Mouse (Mus musculus): ENCODE results near the gene Slit1.

Slit1 gene

DNA sequence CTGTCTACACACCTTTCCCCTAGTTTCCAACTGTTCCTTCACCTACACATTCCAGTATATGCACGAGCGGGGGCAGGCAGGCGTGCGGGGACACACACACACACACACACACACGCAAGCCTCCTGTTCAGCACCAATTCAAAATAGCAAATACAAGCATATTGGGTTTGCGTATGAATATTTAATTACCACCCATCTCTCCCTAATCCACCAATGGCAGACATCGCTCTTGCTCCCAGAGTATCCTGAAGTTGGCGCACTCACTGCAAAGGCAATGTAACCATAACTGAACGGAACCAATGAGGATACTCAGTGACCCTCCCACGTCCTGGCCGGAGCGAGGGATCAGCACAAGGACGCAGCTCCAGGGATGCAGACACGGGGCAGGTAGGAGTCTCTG lies 86.8 kb downstream of the Slit1 start:
- no peak for DNase-seq (ENCODE audit: low read depth, low spot score)

DNA sequence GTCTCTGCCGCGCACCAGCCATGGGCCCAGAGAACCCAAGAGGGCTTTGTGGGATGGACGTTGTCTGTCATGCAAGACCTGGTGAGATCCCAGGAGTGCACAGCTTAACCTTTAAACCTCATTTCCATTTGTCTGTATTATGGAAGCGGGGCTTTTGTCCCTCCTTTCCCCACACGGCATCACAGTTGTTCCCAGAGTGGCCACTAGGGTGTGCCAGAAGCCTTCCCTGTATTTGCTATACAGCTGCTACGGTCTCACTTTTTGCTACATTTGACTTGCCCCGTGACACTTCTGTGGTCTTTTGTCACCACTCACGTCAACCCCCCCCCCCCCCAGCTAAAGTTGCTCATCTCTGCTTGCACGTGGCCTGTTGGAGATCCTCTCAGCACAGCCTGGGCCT lies 87.5 kb downstream of the Slit1 start:
- peak; percentile 88 for DNase-seq (ENCODE audit: low read depth, low spot score)

DNA sequence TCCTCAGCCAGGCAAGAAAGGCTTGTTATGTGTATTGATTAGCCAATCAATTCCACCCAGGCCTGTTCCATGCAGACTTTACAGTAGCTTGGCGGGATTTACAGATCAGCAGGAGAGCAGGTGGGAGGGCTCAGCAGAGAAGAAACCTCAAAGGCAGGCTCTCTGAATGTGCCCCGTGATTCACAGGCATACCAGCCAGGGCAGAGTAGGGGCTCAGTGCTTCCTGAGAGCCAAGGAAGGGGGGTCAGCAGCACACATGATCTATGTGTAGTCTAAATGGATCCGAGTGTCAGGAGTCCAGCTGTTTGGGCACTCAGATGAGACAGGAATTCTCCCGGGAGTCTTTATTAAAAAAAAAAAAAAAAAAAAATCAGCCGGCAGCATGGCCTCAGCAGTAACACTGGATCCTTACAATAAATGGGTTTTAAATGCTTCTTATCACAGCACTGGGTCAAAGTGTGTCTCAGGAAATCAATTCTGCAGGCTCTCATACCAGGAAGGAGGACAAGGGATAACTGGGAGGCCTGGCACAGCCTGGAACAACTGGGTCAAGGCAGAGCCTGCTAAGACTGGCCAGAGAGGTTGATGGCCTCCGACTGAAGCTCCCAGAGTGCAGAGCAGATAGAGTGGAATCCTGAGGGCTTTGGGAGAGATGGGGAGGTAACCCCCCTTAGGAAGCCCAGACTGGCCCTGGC lies 88.2 kb downstream of the Slit1 start:
- no peak for DNase-seq (ENCODE audit: low read depth, low spot score)

DNA sequence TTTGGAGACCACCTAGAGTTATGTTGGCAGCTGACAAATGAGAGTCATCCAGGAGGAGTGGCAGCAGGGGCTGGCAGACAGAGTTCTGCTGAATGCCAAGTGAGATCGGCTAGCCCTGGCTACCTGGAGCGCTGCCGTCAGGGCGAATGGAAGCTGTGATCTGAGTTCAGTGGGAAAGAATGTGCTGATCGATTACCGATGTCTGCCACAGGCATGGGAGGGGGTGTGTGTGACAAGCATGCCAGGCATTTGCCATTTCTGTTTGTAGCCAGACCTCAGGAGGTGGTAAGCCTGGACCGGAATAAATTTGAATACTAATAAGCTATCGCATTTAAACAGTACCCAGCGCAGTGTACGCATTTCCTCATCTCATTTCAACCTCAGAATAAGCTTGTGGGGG lies 91.5 kb downstream of the Slit1 start:
- no peak for DNase-seq (ENCODE audit: low read depth, low spot score)

DNA sequence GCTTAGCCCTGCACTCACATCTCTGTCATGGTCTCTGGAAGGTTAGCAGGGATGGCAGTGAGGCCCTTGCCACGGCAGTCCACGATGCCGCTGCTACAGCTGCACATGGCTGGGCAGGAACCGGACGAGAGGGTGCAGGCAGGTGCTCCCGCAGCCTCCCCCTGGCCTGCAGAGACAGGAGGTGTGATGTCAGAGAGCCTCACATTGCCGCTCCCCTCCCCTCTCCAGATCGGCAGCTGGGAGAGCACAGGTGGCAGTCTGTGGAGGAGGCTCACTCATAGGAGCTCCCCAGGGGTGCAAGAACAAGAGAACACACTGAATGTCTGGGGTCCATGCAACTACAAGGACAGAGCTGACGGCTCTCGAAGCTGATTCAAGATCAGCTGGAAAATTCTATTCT lies 94.1 kb downstream of the Slit1 start:
- no peak for DNase-seq (ENCODE audit: low read depth, low spot score)

DNA sequence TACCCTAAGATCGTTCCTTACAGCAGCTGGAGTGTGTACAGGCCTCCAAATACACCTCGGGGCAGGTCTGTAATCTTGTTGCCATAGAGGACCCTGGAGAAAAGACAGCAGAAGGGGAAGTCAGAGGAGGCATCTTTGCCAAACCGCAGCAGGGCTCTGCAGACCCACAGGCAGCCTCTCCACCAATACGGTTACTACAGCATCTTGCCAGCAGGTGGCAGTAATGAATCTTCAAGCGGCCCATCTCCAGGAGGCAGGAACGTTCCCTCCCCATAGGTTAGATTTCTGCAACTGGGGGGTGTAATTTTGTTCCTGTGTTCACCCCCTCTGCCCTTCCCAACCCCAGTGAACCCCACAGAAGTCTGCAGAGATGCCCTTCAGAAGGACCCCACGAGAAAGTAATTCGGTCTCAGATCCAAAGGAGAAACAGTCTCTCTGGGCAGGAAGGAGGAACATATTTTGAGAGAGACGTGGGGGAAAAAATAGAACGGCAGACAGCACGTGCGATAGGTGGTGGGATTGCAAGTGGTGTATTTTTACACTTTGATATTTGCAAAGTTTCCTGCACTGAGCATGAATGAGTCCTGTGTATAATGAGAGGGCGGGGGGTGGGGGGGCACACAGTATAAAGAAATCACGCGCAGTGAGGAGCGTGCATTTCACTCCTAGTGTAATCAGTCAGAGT lies 96.4 kb downstream of the Slit1 start:
- peak; percentile 89 for DNase-seq (ENCODE audit: low read depth, low spot score)

DNA sequence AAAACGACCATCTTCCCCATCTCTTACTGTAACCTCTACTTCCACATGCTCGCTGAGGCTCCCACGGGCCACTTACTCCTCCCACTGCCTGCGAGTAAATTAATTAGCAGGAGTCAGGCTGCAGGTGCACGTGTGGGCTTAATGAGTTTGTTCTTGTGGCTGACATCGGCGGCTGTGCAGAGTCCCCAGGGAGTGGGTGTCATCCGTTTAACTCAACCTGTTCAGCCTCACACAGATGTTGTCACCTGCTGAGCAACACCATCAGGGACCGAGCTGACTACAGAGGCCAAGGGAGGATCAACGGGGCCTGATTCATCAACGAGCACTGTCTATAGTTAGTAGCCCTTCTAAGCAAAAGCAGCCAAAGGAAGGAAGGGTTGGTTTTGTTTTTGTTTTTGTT lies 100.5 kb downstream of the Slit1 start:
- no peak for DNase-seq (ENCODE audit: low read depth, low spot score)

DNA sequence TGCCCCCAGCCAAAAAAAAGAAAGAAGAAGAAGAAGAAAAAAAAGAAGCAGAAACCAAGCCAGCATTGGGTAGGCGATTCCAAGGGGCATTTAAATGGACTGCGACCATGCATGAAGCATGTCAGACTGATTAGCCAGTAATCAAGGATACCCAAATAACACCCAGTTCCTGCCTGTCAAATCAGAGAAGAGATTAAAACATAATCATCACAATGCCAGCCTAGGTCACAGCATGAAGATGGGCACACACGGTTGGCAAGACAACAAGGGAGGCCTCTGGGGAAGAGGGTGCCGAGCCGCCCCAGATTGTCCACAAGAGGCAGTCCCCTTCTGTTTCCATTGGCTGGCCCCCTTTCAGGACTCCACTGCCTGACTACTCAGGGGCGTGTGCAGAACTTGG lies 108.5 kb downstream of the Slit1 start:
- DNase-seq (ENCODE audit: low read depth, low spot score): no peak

DNA sequence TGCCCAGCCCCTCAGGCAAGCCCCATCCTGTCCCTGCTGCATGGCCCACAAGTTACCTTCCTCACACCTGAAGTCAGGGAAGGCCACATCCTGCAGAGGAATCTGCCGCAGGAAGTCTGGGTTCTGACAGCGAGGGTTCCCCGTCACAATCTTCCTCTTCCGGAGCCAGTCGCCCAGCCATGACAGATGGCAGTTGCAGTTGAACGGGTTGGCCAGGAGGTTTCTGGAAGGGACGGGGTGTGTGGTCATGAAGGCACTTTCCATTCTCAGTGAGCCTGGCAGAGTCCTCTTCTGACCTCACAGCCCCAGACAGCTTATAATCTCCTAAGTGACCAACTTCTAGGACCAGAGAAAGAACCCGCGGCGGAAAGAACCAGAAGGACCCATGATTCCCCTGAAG lies 109.4 kb downstream of the Slit1 start:
- DNase-seq (ENCODE audit: low read depth, low spot score): no peak

DNA sequence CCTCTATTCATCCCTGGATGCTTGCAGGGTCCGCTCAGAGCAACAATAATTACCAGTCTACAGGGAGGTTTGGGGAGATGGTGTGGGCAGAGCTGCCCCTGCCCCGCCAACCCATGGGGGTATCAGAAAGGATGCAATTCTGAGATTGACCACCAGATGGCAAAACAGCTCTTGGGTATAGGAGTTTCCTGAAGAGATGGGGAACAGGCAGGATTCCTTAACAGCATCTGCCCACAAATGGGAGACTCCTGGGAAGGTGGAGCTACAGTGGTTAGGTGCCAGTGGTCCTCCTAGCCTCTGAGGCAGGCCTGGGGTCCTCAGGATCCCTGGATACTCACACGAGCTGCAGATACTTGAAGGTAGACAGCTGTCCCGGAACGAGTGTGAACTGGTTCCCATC lies 113.9 kb downstream of the Slit1 start:
- peak; percentile 83 for DNase-seq (ENCODE audit: low read depth, low spot score)

DNA sequence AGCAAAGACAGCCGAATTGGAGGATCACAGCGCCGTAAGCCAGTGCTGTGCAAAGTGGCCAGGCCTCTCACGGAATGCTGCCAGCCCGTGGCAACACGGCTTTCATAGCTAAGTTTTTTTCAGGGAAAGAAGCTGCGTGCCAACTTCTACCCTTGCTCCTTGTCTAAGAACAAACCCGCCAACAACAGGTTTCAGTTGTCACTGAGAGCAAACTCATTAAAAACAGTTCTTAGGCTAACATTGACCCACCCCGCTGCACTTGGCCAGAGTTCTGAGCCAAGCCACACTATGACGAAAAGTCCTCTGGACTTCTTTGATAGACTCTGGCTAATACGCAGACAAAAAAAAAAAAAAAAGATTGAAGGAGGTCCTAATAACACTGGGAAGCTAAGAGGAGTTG lies 114.5 kb downstream of the Slit1 start:
- DNase-seq (ENCODE audit: low read depth, low spot score): no peak

DNA sequence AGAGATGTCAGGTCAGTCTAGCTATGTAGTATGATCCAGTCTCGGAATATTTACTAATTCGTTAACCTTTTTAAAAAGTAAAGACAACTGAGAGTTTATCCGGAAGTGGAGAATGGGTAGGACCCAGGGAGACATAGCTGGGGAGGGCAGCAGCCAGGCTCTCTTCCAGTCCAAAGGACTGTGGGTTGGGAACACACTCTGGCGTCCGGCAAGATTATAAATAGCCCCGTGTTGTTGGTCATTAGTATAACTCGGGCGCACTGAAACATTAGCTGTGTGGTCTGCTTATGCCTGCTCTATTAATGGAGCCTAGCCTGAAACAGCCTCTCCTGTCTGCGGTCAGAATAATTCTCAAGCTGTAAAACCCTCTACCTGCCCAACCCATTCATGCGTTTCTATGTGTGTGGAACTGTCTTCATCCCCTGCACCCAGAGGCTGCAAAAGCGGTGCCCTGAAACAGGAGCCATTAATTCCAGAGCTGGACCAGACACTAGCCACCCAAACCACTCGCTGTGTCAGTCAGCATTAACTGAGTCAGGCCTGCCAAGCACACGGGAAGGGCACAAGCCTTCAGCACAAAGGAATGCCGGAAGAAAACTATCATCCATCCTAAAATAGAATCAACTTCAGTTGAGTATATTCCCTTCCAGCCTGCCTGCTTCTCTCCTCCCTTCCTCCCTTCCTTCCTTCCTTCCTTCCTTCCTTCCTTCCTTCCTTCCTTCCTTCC lies 122.9 kb downstream of the Slit1 start:
- no peak for DNase-seq (ENCODE audit: low read depth, low spot score)

DNA sequence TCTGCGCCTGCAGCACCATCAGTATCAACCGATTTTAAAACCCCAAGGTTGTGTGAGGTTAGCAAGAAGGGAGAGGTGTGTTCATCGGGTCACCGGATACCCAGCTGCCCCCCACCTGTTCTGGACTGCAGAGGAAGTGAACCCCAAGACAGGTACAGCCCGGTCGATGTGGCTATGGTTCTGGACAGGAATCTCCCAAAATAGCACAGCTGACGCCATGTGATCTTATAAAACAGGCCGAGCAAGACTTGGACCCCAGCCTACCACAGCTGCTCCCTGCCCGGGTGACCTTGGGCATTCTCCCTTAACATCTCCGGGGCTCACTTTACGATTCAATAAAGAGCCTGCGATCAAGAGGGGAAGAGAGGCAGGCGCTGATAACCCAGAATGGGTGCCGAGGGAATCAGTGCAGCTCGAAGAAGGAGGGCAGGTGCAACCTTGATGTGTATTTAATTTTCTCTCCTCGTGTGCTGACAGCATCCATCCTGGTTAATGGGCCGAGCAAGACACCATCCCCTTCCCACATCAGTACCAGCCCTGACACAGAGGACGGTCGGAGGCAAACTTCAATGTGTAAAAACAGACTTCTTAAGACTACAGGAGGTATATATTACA lies 124.6 kb downstream of the Slit1 start:
- DNase-seq (ENCODE audit: low read depth, low spot score): no peak

DNA sequence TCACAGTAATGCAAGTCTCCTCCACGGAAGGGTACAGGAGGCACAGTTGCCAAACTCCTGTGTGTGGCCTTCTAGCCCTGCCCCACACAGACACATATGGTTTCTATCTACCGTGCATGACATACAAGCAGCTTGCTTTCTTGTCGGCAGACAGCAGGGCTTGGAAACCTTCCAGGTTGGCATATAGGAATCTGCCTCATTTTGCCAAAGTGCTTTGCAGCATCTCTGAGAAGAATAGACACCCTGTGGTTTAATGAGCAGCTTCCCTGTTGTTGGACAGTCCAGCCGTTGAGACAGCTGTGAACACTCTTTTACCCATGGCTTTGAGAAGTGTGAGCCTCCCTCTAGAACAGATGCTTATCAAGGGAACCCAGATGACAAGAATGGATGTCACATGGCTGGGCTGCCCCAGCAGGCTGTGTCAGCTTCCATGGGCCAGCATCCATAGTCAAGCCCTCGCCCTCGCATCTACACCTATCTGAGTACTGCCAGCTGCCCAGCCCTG lies 125.3 kb downstream of the Slit1 start:
- DNase-seq (ENCODE audit: low read depth, low spot score): peak; percentile 31

DNA sequence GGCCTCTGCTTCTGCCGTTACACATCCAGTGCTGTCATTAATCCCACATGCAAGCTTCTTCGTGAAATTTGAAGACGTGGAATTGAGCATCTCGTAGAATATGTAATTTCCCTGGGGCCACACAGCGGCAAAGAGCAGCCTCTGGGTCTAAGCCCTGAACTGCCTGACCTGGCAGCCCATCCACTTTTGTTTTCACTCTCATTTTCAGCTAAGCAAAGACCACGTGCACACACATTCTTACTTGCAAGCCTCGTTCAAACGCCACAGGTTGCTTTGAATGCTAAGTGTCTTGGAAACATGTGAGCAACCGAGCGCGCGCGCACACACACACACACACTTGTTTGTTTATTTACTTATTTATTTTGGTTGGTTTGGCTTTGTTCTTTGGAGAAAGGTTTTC lies 126.4 kb downstream of the Slit1 start:
- DNase-seq (ENCODE audit: low read depth, low spot score): no peak

DNA sequence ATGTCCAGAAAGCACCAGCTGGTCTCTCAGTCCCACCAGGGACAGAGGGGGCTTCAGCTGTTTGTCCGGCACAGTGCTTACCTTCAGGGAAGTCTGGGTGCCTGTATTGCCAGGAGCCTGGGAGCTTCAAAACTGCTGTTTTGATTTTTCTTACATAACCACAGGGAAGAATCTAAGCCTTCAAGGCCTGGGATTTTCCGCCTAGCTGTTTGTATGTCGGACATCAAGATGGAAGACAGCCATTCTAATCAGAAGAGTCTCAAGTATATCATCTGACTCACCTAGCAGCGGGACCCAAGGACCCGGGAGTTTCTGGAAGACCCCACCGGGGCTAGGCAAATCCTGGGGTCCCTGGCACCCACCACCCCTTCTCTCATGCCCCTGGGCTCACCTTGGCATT lies 127.2 kb downstream of the Slit1 start:
- DNase-seq (ENCODE audit: low read depth, low spot score): no peak

DNA sequence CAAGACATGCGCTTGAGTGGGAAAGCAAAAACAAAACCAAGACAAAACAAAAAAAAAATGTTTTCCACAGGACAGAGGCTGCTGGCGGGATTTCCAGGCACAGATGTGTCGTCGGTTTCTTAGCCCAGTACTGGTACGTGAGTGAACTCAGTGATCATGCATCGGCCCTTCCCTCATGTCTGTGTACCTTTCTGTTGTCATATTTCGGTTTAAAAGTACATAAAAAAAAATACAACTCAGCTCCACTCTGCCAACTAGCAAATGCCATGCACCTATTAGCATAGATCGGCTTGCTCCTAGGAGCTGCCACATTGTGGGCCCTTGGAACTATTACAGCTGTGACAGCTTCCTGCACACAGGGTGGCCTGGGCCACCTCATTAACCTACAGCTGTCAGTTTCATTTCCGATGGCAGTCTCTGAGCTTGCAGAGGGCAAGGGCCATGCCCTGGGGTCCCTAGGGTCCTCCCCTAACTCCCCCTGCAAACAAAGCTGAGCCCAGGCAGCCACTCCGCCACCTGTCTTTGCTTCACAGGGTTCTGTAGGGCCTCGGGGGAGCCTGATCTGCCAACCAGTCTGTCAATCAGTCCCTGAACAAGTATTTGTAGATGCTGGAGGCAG lies 127.8 kb downstream of the Slit1 start:
- DNase-seq (ENCODE audit: low read depth, low spot score): no peak

DNA sequence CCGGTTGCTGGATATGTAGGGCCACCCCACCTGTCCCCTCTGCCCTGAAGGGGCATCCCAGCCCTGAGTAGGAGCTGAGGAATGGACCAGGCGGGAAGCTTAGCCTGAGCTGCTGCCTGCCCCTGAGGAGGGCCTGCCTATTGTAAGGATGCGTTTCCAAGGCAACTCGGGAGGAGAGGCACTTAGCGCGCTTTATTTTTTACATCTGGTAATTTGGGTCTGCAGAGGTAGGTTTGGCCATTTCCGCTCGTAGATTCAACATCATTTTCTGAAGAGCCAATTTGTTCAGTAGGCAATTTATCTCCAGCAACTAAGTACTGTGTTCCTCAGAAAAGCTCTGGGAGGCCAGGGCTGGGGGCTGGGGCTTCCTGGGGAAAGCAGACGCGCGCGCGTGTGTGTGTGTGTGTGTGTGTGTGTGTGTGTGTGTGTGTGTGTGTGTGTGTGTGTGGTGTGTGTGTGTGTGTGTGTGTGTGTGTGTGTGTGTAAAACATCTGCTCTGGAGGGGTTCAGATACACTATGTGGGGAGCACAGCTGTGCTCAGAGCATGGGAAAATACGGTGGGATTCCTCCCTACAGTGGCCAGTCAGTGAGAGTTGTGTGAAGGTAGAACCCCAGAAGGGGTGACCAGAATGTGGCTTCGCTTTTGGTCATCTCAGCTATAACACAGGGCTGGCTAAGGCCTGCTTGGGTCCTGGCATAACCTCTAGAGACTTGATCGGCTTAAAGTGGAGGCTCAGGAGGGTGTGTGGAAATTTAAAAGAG lies 130.0 kb downstream of the Slit1 start:
- no peak for DNase-seq (ENCODE audit: low read depth, low spot score)

DNA sequence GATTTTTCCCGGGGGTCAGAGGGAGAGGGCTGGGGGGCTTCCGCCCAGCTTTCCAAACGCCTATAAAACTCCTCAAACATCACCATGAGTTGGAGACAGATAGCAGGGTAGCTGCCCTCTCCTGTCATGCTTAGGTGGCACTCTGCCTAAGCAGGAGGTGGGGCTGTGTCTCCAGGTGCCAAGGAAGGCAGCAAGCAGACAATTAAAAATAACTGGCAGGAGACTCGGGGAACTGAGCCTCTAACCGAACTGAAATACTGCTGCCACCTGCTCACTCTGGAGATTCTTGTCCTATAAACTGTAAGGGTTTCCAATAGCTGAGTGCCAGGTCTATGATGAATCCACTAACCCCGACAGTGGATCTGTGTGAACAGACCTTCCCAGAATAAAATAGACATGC lies 131.8 kb downstream of the Slit1 start:
- DNase-seq (ENCODE audit: low read depth, low spot score): no peak

DNA sequence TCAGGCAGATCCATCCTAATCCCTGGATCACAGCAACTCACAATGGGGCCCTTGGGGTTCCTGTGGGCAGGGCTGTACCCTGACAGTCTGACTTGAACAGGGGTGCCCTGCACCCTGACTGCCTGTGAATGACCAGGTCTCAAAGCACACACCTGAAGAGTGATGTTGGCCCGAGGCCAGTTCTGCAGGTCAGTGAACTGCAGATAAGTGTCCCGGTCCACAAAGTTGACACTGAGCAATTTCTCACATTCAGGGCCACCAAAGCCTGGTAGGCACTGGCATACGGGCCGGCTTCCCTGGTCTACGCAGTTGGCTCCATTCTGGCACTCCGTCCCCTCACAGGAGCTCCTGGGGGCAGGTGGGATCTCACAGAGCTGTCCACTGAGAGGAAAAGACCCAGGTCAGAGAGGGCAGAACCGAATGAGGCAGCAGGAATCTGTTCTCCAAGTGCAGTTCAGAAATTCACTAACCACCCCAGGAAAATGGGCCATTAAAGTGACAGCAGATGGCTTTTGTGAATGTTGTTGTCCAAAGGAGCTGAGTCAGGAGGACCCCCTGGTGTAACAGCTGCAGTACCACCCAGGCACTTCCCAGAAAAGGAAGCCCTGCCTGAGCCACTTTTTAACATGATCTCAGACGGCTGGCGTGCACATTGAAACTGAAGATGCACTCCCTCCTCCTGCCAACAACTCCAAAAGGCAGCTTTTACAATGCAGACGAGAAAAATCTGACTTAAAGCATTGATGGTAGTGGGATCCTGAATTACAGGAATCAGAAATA lies 137.1 kb downstream of the Slit1 start:
- no peak for DNase-seq (ENCODE audit: low read depth, low spot score)
